Mouse (Mus musculus): ENCODE measurements around the gene Lgals3.
A peak's percentile ranks its signal among the peaks of the same experiment; 100 is the strongest.
"Not testable (repeated sequence)": the region's sequence is repeated elsewhere in the genome, so short reads cannot be mapped to it uniquely, and the experiment has no call there.

Gene Lgals3

DNA sequence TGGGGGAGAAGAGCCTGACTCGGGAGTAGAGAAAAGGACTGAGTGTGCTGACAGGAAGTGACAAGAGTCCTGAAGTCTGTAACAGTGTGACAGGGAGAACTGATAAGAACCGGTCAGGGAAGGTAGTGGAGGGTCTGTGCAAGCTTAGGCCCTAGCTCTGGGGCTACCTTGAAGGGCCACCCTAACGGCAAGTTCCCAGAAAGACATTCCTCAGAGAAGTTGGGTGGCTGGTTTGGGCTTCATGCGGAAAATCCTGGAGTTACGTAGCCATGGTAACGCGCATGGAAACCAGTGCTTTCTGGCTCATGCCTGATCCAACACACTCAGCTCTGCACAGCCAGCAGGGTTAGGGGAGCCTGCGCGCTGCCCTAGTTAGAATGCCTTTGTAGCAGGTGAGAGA, at the start of gene Lgals3:
Gene Lgals3, plus strand, starts transcription at position 291 of the 400 bp plus-strand sequence.
- peak; percentile 36 to 50 for DNase-seq

DNA sequence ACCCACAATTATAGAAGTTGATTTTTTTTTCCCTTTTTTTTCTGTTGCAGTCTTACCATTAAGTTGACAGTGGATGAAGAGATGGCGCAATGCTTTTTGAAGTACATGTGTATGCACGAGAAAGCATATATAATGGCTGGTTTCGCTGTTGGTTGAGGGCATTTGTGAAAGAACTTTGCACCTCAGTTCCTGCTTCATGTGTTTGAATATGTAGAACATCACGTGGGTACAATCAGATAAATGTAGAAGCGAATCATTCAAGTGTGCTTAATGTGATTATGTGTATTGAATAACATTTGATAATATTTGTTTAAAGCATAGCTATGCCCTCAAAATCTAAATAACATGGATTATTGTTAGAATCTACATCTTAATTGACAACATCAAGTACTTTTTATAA, 48.2 kb upstream of the Lgals3 start:
- DNase-seq: no peak

GRCm38 (mm10) chr14:47321581-47321980, 46.0 kb upstream of the Lgals3 start:
- DNase-seq: not testable (repeated sequence)

DNA sequence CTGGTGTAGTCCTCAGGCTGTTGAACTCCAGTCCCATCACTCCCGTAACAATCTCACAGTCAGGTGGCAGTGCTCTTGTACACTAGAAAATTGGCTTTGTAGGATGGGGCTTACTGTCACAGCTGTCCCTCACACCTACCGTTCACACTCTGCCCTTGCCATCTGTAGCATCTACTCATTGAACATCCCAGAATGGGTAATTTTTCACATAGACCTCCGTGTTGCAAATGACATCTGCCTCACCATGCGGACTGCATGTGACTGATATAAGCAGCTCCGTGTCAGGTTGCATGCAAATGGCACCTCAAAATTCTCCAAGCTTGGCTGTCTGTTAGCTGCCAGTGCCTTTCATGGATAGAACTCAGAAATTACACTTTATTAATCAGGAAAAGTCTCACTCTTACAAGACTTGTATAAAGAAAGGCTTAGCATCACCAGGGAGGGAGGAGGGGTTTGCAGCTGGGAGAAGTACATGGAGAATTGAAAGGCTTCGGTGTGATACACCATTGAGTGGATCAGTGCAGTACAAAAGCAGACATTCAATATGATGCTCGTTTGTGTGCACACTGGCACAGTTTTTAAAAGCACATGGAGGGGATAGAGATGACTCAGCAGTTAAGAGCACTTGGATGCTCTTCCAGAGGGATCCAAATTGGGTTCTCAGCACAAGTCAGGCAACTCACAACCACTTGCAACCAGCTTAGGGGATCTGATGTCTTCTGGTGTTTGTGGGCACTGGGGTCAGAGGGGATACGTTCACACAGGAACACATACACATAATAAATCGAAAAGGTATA, 41.4 kb upstream of the Lgals3 start:
- DNase-seq: no peak

DNA sequence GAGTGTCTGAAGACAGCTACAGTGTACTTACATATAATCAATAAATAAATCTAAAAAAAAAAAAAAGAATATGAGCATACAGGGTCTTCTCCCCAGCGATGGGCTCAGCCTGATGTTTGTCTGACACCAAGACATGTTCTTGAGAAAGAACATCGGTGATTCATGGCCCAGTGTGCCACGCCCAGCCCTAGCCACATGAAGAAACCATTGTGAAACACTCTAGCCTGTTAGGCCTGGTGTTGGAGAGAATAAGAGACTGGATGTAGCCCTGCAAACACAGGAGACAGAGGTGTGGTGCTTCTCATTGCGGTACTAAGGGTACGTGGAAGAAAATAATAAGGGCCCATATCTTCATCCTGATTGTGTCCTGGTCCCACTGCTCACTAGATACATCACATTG, 40.2 kb upstream of the Lgals3 start:
- peak in 1 of 2 experiments; percentile 25 for DNase-seq

- no peak for DNase-seq
These were observed 35.6 kb upstream of the Lgals3 start for GRCm38 (mm10) chr14:47331920-47332319.

- peak; percentile 35 to 71 for DNase-seq
These were observed 32.7 kb upstream of the Lgals3 start for GRCm38 (mm10) chr14:47334819-47335218.

- DNase-seq: no peak
These were observed 32.3 kb upstream of the Lgals3 start for GRCm38 (mm10) chr14:47335300-47335699.

GRCm38 (mm10) chr14:47340231-47340925, 27.2 kb upstream of the Lgals3 start:
- DNase-seq: no peak

DNA sequence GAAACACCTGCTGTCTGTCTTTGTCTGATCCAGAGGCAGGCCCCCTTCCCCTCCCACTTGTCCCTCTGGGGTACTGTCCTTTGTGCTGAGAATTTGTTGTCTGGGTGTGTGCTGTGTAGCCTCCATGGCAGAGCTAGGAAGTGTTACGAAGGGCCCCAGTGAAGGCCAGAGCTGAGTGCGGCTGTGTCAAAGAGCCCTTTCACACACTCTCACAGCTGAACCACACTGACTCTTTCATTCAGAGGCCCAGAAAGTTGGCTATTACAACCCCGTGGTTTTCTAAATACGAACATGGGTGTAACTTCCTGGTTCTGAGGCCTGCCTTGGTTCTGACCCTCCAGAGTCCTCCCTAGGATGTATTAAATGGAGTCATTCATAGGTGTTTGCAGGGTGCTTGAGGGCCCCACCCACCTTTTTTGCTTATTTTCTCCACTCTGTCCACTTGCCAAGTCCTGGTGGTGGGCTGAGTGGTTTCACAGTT, 25.7 kb upstream of the Lgals3 start:
- no peak for DNase-seq

- DNase-seq: no peak
These were observed 20.8 kb upstream of the Lgals3 start for GRCm38 (mm10) chr14:47346715-47347114.

- DNase-seq: no peak
These were observed 16.6 kb upstream of the Lgals3 start for GRCm38 (mm10) chr14:47350974-47351373.

- DNase-seq: no peak
These were observed 15.3 kb upstream of the Lgals3 start for GRCm38 (mm10) chr14:47352272-47352671.

- no peak for DNase-seq
These were observed 14.3 kb upstream of the Lgals3 start for GRCm38 (mm10) chr14:47353240-47353639.

DNA sequence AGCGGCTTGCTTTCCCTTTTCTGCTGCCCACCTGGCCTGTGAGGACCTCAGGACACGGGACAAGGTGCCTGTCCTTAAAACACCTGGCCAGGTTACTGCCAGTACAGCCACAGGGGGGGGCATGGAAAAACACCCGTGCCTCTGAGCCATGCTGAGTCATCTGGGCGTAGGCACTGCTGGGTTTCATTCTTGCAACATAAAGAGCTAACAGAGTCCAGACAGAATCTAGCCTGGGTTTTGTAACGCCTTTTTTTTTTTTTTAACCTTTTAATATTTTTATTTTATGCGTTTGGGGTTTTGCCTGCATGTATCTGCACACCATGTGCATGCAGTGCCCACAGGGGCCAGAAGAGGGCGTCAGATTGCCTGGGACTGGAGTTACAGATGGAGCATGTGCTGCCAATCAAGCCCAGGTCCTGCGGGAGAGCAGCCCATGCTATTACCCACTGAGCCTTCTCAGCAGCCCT, 13.4 kb upstream of the Lgals3 start:
- peak; percentile 53 for DNase-seq

DNA sequence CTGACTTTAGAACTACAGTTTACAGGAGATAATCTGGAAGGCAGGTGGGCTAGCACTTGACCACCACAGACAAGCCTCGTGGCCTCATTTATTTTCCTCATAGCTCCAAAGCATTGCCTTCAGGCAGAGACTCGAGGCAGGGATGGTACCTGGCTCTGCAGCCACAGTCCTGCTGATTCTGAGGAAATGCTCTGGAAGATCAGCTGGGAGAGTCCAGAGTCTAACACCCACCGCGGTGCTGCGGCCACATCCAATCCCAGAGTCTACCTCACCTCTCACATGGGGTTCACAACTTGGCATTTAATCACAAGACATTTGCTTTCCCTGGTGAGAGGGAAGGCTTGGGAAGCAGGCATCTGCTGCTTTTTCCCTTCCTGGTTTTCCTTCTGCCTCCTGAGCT, 12.6 kb upstream of the Lgals3 start:
- DNase-seq: no peak

DNA sequence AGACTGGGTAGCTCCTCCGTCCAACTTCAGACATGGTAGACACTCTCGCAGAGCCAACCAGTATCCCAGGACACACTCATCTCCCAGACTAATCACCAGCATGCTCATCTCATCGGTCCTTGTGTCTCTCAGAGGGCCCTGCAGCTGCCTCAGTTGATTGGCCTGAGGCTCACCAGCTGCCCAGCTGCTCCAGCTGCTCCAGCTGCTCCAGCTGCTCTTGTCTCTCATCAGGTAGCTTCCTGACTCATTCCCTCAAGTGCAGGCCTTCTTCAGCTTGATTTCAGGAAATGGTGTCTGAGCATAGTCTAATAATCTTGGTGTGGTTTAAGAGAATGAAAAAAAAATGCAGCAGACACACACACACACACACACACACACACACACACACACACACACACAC, 10.9 kb upstream of the Lgals3 start:
- no peak for DNase-seq

GRCm38 (mm10) chr14:47359610-47360009, 7.9 kb upstream of the Lgals3 start:
- DNase-seq: no peak

GRCm38 (mm10) chr14:47361418-47361817, 6.1 kb upstream of the Lgals3 start:
- no peak for DNase-seq

DNA sequence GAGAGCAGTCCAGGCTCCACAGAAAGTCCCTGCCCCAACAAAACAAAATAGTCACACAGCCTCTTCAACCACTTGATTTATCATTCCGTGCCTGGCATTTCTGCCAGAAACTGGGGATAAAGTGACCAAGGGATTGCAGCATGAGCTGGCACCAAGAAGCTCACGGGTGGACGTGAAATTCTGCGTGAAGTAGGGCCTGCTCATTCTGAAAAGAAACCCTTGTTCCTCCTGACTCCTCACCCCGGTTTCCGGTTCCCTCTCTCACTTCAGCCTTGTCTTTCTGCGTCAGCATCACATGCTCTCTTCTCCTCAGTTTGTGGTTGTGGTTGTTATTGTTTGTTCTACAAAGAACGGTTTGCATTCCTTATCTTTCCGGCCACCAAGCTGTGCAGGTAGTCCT, 5.7 kb upstream of the Lgals3 start:
- no peak for DNase-seq

GRCm38 (mm10) chr14:47364742-47365449, 2.7 kb upstream of the Lgals3 start:
- DNase-seq: peak; percentile 42 to 52

DNA sequence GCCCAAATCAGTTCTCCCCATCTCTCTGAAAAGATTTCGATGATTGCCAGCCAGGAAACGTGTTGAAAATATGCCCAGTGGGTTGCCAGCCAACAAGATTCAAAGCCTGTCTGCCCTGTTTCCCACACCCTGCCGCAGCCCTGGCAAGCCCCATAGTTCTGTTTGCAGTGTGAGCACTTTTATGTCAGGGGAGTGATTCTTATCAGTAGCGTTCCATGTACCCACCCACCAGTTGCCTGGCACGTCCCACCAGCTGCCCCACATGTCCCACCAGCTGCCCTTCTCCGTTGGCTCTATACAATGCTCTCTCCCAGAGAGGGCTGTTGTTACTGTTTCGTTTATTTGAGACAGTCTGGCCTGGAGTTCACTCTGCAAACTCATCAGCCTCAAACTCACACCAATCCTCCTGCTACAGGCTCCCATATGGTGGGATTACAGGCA, 650 bp upstream of the Lgals3 start:
- DNase-seq: peak; percentile 32 to 62

DNA sequence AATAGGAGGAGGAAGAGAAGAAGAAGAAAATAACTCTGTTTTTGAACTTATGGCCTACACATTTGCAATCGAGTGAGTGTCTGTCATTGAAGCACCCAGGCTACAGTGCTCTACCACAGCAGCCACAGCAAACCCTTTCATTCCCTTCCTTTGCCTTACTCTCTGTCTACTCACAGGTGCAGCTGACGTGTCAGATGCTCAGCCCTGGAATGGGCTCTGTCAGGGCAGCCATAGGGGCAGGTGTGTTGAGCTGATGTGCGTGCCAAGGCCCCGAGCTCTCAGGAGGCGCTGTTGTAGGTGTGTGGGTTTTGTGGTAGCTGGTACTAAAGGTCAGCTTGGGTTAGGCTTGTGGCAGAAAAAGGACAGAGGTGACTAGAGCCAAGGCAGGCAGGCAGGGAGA, 2.2 kb downstream of the Lgals3 start:
- no peak for DNase-seq

Data from lung, postnatal 4 days (tissue).